In the genomic region with DNA sequence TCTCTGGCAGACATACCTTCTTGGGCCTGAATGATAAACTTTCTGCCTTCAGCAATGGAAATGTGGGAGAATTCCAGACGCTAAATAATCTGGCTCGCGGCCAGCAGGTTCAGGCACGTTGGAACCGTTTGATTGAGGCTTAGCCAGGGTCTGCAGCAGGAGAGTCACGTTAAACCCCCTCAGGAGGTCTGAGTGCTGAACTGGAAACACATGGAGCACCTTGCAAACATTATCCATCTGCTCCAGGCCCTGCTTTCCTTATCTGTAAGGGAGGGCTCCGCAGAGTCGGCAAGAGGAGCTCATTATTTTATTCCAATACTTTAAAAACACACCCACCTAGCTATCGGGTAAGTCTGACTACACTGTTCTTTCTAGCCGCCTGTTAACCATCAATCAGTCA, we compare ENCODE assay signal across 9 mouse cellular contexts. TPM values are rescaled to one million over a fixed set of nuclear protein-coding genes. Genes with fewer than 3 reads are reported as not detected.
DNase-seq lines count a peak whose midpoint lies in the region; ATAC-seq and TF ChIP-seq lines count a peak whose summit lies in the region.
"Had no signal": no experiment of that assay in that cellular context is flagged by ENCODE, and none has a peak within 500 bp of the region (broad histone marks: within the 10 kb centered on the region; RNA-seq: fewer than 3 reads in every experiment).

No protein-coding gene starts in this region.

- 0 out of 2 replicates have a peak overlapping the region, but pooled peaks have one; percentile 14 for H3K27ac ChIP-seq in lung, embryonic 14.5 days (ENCODE audit: low read depth)
- H3K27ac ChIP-seq in lung, postnatal 0 days (ENCODE audit: low read length), result no peak overlapping the region
- H3K27ac ChIP-seq in forebrain, embryonic 16.5 days (ENCODE audit: low read length), result no peak overlapping the region; the same call in 1 of the 2 replicates
- H3K27ac ChIP-seq in limb, embryonic 13.5 days, result peak overlapping the region; percentile 63; the same call in 1 of the 2 replicates
- H3K27ac ChIP-seq in stomach, postnatal 0 days (replicated peaks), result no peak overlapping the region

- TF ChIP-seq CTCF in lung, embryonic 14.5 days (IDR thresholded peaks at IDR 0.05; ENCODE audit: low read depth), result no peak
- no peak for TF ChIP-seq CTCF in lung, postnatal 0 days (IDR thresholded peaks at IDR 0.05)
- TF ChIP-seq CTCF in stomach, postnatal 0 days (IDR thresholded peaks at IDR 0.05; ENCODE audit: low read depth), result no peak
- no peak for TF ChIP-seq CTCF in lung, adult 2 months (IDR thresholded peaks at IDR 0.05; ENCODE audit: insufficient read depth, low read length)

- no peak for TF ChIP-seq EP300 in lung, postnatal 0 days (IDR thresholded peaks at IDR 0.05)
- no peak for TF ChIP-seq EP300 in stomach, postnatal 0 days (optimal IDR thresholded peaks at IDR 0.05)

- no peak overlapping the region for H3K4me3 ChIP-seq in lung, embryonic 14.5 days (ENCODE audit: low read depth, low read length)
- H3K4me3 ChIP-seq in lung, postnatal 0 days (ENCODE audit: low read depth, low read length), result no peak overlapping the region
- H3K4me3 ChIP-seq in forebrain, embryonic 16.5 days (replicated peaks; ENCODE audit: low read length), result no peak overlapping the region
- H3K4me3 ChIP-seq in limb, embryonic 13.5 days, result no peak overlapping the region
- no peak overlapping the region for H3K4me3 ChIP-seq in stomach, postnatal 0 days (ENCODE audit: low read depth, low read length)
- H3K4me3 ChIP-seq in lung, adult 2 months (replicated peaks; ENCODE audit: extremely low read depth, low read depth, low read length), result no peak overlapping the region

- peak; percentile 65 for ATAC-seq in lung, embryonic 14.5 days (ENCODE audit: insufficient read depth)
- ATAC-seq in lung, postnatal 0 days, result no peak
- peak; percentile 62 for ATAC-seq in forebrain, embryonic 16.5 days
- ATAC-seq in limb, embryonic 13.5 days (ENCODE audit: low FRiP score, low read depth), result peak; percentile 90
- ATAC-seq in stomach, postnatal 0 days (ENCODE audit: low FRiP score, low TSS enrichment), result no peak

- TF ChIP-seq POLR2A in lung, adult 2 months (IDR thresholded peaks at IDR 0.05; ENCODE audit: borderline replicate concordance, extremely low read depth, low read depth, low read length), result no peak

- no peaks in the 10 kb centered on the region for H3K9me3 ChIP-seq in lung, embryonic 14.5 days (ENCODE audit: low read depth, low read length)
- H3K9me3 ChIP-seq in lung, postnatal 0 days (ENCODE audit: low read length), result no peaks in the 10 kb centered on the region
- peaks cover 2% of the 10 kb centered on the region; the same call in 1 of the 2 replicates for H3K9me3 ChIP-seq in forebrain, embryonic 16.5 days (ENCODE audit: control insufficient read depth, low read length)
- H3K9me3 ChIP-seq in limb, embryonic 13.5 days, result no peaks in the 10 kb centered on the region
- H3K9me3 ChIP-seq in stomach, postnatal 0 days (ENCODE audit: control insufficient read depth, low read length), result no peaks in the 10 kb centered on the region

- peaks cover 8% of the 10 kb centered on the region; the same call in 1 of the 2 replicates for H3K4me1 ChIP-seq in lung, embryonic 14.5 days (ENCODE audit: insufficient read depth)
- peaks cover 11% of the 10 kb centered on the region for H3K4me1 ChIP-seq in lung, postnatal 0 days (ENCODE audit: insufficient read depth, low read depth, low read length)
- peaks cover 8% of the 10 kb centered on the region for H3K4me1 ChIP-seq in forebrain, embryonic 16.5 days (replicated peaks; ENCODE audit: control insufficient read depth, insufficient read depth, low read length)
- H3K4me1 ChIP-seq in limb, embryonic 13.5 days, result peaks cover 37% of the 10 kb centered on the region
- 0 out of 2 replicates have a peak, but pooled peaks cover 2% of the 10 kb centered on the region for H3K4me1 ChIP-seq in stomach, postnatal 0 days (replicated peaks; ENCODE audit: control insufficient read depth, insufficient read depth)
- H3K4me1 ChIP-seq in lung, adult 2 months (ENCODE audit: control insufficient read depth, insufficient read depth, low read length), result peaks cover 4% of the 10 kb centered on the region

- DNase-seq in lung, embryonic 14.5 days, result peak; percentile 80
- DNase-seq in lung, postnatal 0 days (ENCODE audit: low spot score), result no peak
- DNase-seq in stomach, postnatal 0 days (ENCODE audit: low spot score), result peak; percentile 37
- DNase-seq in gastrocnemius, postnatal 25 days, result no peak
- DNase-seq in lung, adult 2 months, result no peak
- no peak for DNase-seq in layer of hippocampus, adult 9-10 months (ENCODE audit: low spot score)

- 7% methylated on average over 10 of the region's 10 CpGs for WGBS in lung, embryonic 14.5 days
- 19% methylated on average over 10 of the region's 10 CpGs for WGBS in lung, postnatal 0 days
- whole genome bisulfite sequencing in forebrain, embryonic 16.5 days, result 4% methylated on average over 10 of the region's 10 CpGs
- 2% methylated on average over 10 of the region's 10 CpGs for WGBS in limb, embryonic 13.5 days
- 10% methylated on average over 10 of the region's 10 CpGs for WGBS in stomach, postnatal 0 days
- 29% methylated on average over 10 of the region's 10 CpGs for WGBS in lung, adult 2 months

- H3K9ac ChIP-seq in lung, embryonic 14.5 days, result no peak overlapping the region
- no peak overlapping the region for H3K9ac ChIP-seq in lung, postnatal 0 days (replicated peaks; ENCODE audit: low read depth)
- H3K9ac ChIP-seq in forebrain, embryonic 16.5 days (replicated peaks; ENCODE audit: low read depth, low read length), result no peak overlapping the region
- no peak overlapping the region for H3K9ac ChIP-seq in limb, embryonic 13.5 days
- H3K9ac ChIP-seq in stomach, postnatal 0 days (ENCODE audit: low read length), result no peak overlapping the region

- H3K36me3 ChIP-seq in lung, embryonic 14.5 days (ENCODE audit: insufficient read depth), result no peaks in the 10 kb centered on the region
- H3K36me3 ChIP-seq in lung, postnatal 0 days (ENCODE audit: insufficient read depth, low read length), result no peaks in the 10 kb centered on the region
- H3K36me3 ChIP-seq in forebrain, embryonic 16.5 days (ENCODE audit: control insufficient read depth, insufficient read depth), result no peaks in the 10 kb centered on the region
- no peaks in the 10 kb centered on the region; the same call in 1 of the 2 replicates for H3K36me3 ChIP-seq in limb, embryonic 13.5 days
- H3K36me3 ChIP-seq in stomach, postnatal 0 days (ENCODE audit: control insufficient read depth, insufficient read depth, low read length), result no peaks in the 10 kb centered on the region

- H3K27me3 ChIP-seq in lung, embryonic 14.5 days (ENCODE audit: insufficient read depth, low read length), result no peaks in the 10 kb centered on the region
- H3K27me3 ChIP-seq in lung, postnatal 0 days (replicated peaks; ENCODE audit: insufficient read depth, low read length), result no peaks in the 10 kb centered on the region
- no peaks in the 10 kb centered on the region for H3K27me3 ChIP-seq in forebrain, embryonic 16.5 days (replicated peaks; ENCODE audit: control insufficient read depth, insufficient read depth, low read length)
- no peaks in the 10 kb centered on the region for H3K27me3 ChIP-seq in limb, embryonic 13.5 days
- H3K27me3 ChIP-seq in stomach, postnatal 0 days (ENCODE audit: control insufficient read depth, insufficient read depth, low read length), result no peaks in the 10 kb centered on the region

- H3K4me2 ChIP-seq in lung, embryonic 14.5 days, result no peak overlapping the region
- H3K4me2 ChIP-seq in lung, postnatal 0 days (replicated peaks; ENCODE audit: low read depth, low read length), result no peak overlapping the region
- H3K4me2 ChIP-seq in forebrain, embryonic 16.5 days (ENCODE audit: low read length), result peak overlapping the region; percentile 10; the same call in 1 of the 2 replicates
- H3K4me2 ChIP-seq in limb, embryonic 13.5 days (replicated peaks), result peak overlapping the region; percentile 17; the same call in 1 of the 2 replicates
- no peak overlapping the region for H3K4me2 ChIP-seq in stomach, postnatal 0 days (replicated peaks; ENCODE audit: low read depth)

RNA-seq across cellular contexts. Expression of gene Cachd1, which starts 52.3 kb away (rescaled TPM):
- polyA plus RNA-seq in lung, embryonic 14.5 days (2014; fragmentation: Nextera tagmentation; extraction: Ambion mirVana), result 26.9 and 27.9 TPM in 2 replicates
- 9.1 and 10.3 TPM in 2 replicates for polyA plus RNA-seq in lung, postnatal 0 days (2015; fragmentation: Nextera tagmentation; extraction: Ambion mirVana)
- polyA plus RNA-seq in forebrain, embryonic 16.5 days (2015; fragmentation: Nextera tagmentation; extraction: Ambion mirVana), result 15.2 and 17.7 TPM in 2 replicates
- polyA plus RNA-seq in limb, embryonic 13.5 days (2015; fragmentation: Nextera tagmentation; extraction: Ambion mirVana), result 32.6 and 33.4 TPM in 2 replicates
- 6.4 and 7.0 TPM in 2 replicates for polyA plus RNA-seq in stomach, postnatal 0 days (2015; fragmentation: Nextera tagmentation; extraction: Ambion mirVana)
- total RNA-seq in gastrocnemius, postnatal 25 days (2021), result 1 to 10 TPM; 2.9 to 4.2 TPM
- 41.8 and 43.1 TPM in 2 replicates for polyA plus RNA-seq in lung, adult 2 months (2012; rRNA removed)
- total RNA-seq: monocyte, adult 5-6 weeks had no signal

Comparison
In these comparisons a context has a peak if more than half of its experiments do, and no peak if none do; other contexts are left out.
1. ATAC-seq: peak in lung, embryonic 14.5 days (single experiment), forebrain, embryonic 16.5 days (single experiment) and limb, embryonic 13.5 days (single experiment); none in lung, postnatal 0 days (single experiment) and stomach, postnatal 0 days (single experiment).
2. DNase-seq: peak in lung, embryonic 14.5 days (single experiment) and stomach, postnatal 0 days (single experiment); none in lung, postnatal 0 days (single experiment), gastrocnemius, postnatal 25 days (single experiment), lung, adult 2 months (single experiment) and layer of hippocampus, adult 9-10 months (single experiment).
3. H3K27ac ChIP-seq: peak in lung, embryonic 14.5 days (single experiment) and limb, embryonic 13.5 days (single experiment); none in lung, postnatal 0 days (single experiment), forebrain, embryonic 16.5 days (single experiment) and stomach, postnatal 0 days (single experiment).
4. H3K4me2 ChIP-seq: peak in forebrain, embryonic 16.5 days (single experiment) and limb, embryonic 13.5 days (single experiment); none in lung, embryonic 14.5 days (single experiment), lung, postnatal 0 days (single experiment) and stomach, postnatal 0 days (single experiment).